Mouse (Mus musculus) lung, adult 2 months (tissue): ENCODE results near the gene Stim1.

ENCODE experiments used
- CTCF ChIP-seq: fragments of 200-500 bp; IDR thresholded peaks from 2 replicates; pipeline ENCODE4 v1.5.1; 2011; ENCODE audit warnings: mild to moderate bottlenecking, low read length, control low read depth; ENCODE audit not compliant: insufficient read depth
- POLR2A ChIP-seq: fragments of 200-500 bp; IDR thresholded peaks from 2 replicates; pipeline ENCODE4 v1.6.1; 2011; ENCODE audit warnings: low read depth, mild to moderate bottlenecking, control low read depth, low read length, borderline replicate concordance; ENCODE audit errors: extremely low read depth

- TF ChIP-seq CTCF (no peak), POLR2A (no peak)
These were observed 20.4 kb upstream of the Stim1 start for GRCm38 (mm10) chr7:102246956-102247797.
